Mouse (Mus musculus) small intestine, adult 2 months (tissue): ENCODE data around the gene Mrps27. TPM values are rescaled to one million over a fixed set of nuclear protein-coding genes. Genes with fewer than 3 reads are reported as not detected.

Experiments used
- H3K27ac ChIP-seq: fragments of 200-500 bp; 2 replicates; pipeline ENCODE4 v1.5.1; 2012; ENCODE audit warnings: low read depth, low read length, control low read depth, inconsistent platforms; ENCODE audit not compliant: insufficient read depth
- H3K27me3 ChIP-seq: fragments of 200-500 bp; 2 replicates; pipeline ENCODE4 v1.6.1; 2012; ENCODE audit warnings: mild to moderate bottlenecking, moderate library complexity, low read length, inconsistent platforms; ENCODE audit not compliant: control insufficient read depth, insufficient read depth
- H3K36me3 ChIP-seq: fragments of 200-500 bp; 2 replicates; pipeline ENCODE4 v1.6.1; 2012; ENCODE audit warnings: mild to moderate bottlenecking, low read length, control low read depth, inconsistent platforms; ENCODE audit not compliant: control insufficient read depth, insufficient read depth
- H3K4me1 ChIP-seq: fragments of 200-500 bp; 2 replicates; pipeline ENCODE4 v1.6.1; 2012; ENCODE audit warnings: low read length, inconsistent platforms, mixed read lengths; ENCODE audit not compliant: control insufficient read depth, insufficient read depth, insufficient read length
- H3K4me3 ChIP-seq: fragments of 200-500 bp; 2 replicates; pipeline ENCODE4 v1.5.1; 2012; ENCODE audit warnings: low read depth, mild to moderate bottlenecking, control low read depth, inconsistent platforms, low read length, moderate library complexity
- CTCF ChIP-seq: fragments of 200-500 bp; IDR thresholded peaks from 2 replicates; pipeline ENCODE4 v1.5.1; 2012; ENCODE audit warnings: low read depth, mild to moderate bottlenecking, control low read depth, inconsistent platforms, low read length, moderate library complexity, mixed read lengths; ENCODE audit not compliant: insufficient replicate concordance, insufficient read length; ENCODE audit errors: extremely low read depth
- POLR2A ChIP-seq: fragments of 200-500 bp; IDR thresholded peaks from 2 replicates; pipeline ENCODE4 v1.6.1; 2012; ENCODE audit warnings: low read depth, mild to moderate bottlenecking, control low read depth, inconsistent platforms, low read length, moderate library complexity
- WGBS: fragments of 180-500 bp; shearing (Covaris S2); methylation state at CpG from one replicate; pipeline ENCODE4 v1.1.7; 2018; 5-methylcytosine and 5-hydroxymethylcytosine counted together
- polyA plus RNA-seq: library from polyadenylated mRNA; depleted of rRNA; stranded (reverse); fragments of >200 nt; gene quantifications from 2 replicates; pipeline ENCODE4 v1.2.3, GENCODE M21; 2012

Gene Mrps27
- polyA plus RNA-seq, 1 experiment: 7.8 TPM

DNA sequence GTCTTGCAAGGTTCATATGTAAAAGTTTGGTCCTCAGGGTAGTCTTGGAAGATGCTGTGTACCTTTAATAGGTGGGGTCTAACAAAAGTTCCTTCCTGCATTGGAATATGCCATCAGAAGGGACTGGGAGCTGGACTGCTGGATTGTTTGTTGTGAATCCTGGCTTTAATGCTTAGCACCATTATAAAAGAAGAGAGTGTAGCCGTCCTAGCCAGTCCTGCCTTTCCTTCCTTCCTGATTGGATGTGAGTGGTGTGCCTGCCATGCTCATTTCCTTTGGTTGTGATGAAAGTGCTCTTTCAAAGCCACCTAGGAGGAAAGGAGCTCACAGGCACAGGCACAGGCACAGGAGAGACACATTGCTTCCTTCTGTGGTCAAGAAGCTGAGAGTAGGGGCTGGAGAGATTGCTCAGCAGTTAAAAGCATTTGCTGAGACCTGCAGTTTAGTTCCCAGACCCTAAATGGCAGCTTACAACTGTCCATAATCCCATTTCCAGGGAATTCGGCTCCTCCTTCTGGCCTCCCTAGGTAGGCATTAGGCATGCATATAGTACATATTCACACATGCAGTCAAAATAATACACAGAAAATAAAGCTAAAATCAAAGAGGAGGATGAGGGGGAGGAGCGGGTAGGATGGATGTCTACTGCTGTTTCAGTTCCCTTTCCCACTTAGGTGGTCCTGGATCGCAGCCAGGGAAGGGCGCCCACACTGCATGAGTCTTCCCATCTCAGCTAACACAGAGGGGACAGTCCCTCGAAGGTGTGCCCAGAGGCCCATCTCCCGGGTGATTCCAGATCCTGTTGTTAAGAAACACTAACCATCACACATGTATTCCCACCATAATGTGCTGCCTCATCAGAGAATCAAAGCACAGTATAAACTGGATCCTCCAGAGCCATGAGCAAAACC lies 43.6 kb downstream of the Mrps27 start:
- no peak overlapping the region for H3K4me3 ChIP-seq
- H3K4me1 ChIP-seq: no peaks in the 10 kb centered on the region
- TF ChIP-seq POLR2A: no peak
- TF ChIP-seq CTCF: no peak
- WGBS: 81% methylated on average over 7 of the region's 7 CpGs
- peaks cover 1% of the 10 kb centered on the region; the same call in 1 of the 2 replicates for H3K36me3 ChIP-seq
- H3K27me3 ChIP-seq: no peaks in the 10 kb centered on the region
- H3K27ac ChIP-seq: no peak overlapping the region

DNA sequence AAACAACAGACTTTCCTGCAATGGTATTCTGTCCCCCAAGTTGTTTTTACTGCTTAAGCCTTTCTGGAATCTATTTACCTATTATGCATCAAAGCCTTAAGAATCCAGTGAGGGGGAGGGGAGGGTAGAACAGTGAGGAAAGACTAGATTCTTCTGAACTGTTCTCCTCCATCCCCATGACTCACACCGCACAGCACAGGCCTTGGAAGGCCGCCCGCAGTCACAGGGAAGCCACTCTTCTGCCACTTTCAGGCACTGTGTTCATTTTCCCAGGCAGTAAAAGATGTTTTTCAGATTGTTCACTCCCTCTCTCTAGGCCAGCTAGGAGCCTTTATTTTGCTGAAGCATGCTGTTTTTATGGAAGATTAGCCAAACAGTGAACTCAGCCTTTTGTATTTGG lies 46.8 kb downstream of the Mrps27 start:
- WGBS: 87% methylated on average over 3 of the region's 3 CpGs
- H3K27me3 ChIP-seq: no peaks in the 10 kb centered on the region
- TF ChIP-seq POLR2A: no peak
- no peak for TF ChIP-seq CTCF

DNA sequence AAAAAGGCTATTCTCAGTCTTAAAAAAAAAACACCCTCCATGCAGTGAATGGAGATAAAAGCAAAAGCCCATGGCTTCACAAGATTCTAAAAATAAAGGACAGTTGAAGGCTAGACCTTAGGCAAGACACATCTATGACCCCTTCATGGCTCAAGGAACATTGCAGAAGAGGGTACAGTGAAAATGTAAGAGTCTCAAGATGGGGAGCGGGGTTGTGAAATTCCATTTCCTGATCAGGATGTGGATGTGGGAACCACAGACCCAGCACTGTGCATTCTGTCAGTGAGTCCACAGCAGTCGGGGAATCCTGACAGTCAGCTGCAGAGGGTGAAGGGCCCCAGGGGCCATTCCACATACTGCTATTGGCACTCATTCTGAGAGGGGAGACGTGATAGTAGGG lies 48.5 kb downstream of the Mrps27 start:
- WGBS: 86% methylated on average over 3 of the region's 3 CpGs

More for the DNA sequence above, 46.8 kb downstream of the Mrps27 start:
- H3K27ac ChIP-seq: no peak overlapping the region
- H3K4me3 ChIP-seq: no peak overlapping the region
- no peaks in the 10 kb centered on the region for H3K4me1 ChIP-seq
- no peaks in the 10 kb centered on the region for H3K36me3 ChIP-seq

GRCm38 (mm10) chr13:99394694-99395093 lies 50.1 kb downstream of the Mrps27 start:
- 70% methylated on average over 3 of the region's 3 CpGs for WGBS
- no peak overlapping the region for H3K27ac ChIP-seq
- no peaks in the 10 kb centered on the region for H3K27me3 ChIP-seq
- H3K4me1 ChIP-seq: no peaks in the 10 kb centered on the region
- TF ChIP-seq POLR2A (no peak), CTCF (no peak)
- no peaks in the 10 kb centered on the region; the same call in 1 of the 2 replicates for H3K36me3 ChIP-seq
- H3K4me3 ChIP-seq: no peak overlapping the region

More for the DNA sequence above, 48.5 kb downstream of the Mrps27 start:
- Histone ChIP-seq H3K27ac (no peak overlapping the region), H3K36me3 (no peaks in the 10 kb centered on the region; the same call in 1 of the 2 replicates), H3K27me3 (no peaks in the 10 kb centered on the region), H3K4me1 (no peaks in the 10 kb centered on the region), H3K4me3 (no peak overlapping the region)
- TF ChIP-seq POLR2A (no peak), CTCF (no peak)

GRCm38 (mm10) chr13:99395531-99395930 lies 50.9 kb downstream of the Mrps27 start:
- Histone ChIP-seq H3K36me3 (peaks cover 2% of the 10 kb centered on the region; the same call in 1 of the 2 replicates), H3K4me3 (no peak overlapping the region), H3K4me1 (no peaks in the 10 kb centered on the region), H3K27me3 (no peaks in the 10 kb centered on the region), H3K27ac (no peak overlapping the region)
- TF ChIP-seq POLR2A (no peak), CTCF (no peak)
- WGBS: 87% methylated on average over 12 of the region's 12 CpGs

GRCm38 (mm10) chr13:99397228-99397627 lies 52.6 kb downstream of the Mrps27 start:
- Histone ChIP-seq H3K27ac (no peak overlapping the region), H3K27me3 (no peaks in the 10 kb centered on the region), H3K36me3 (peaks cover 8% of the 10 kb centered on the region), H3K4me3 (no peak overlapping the region), H3K4me1 (no peaks in the 10 kb centered on the region)
- TF ChIP-seq CTCF (no peak), POLR2A (no peak)
- 86% methylated on average over 7 of the region's 7 CpGs for WGBS

GRCm38 (mm10) chr13:99398149-99398701 lies 53.6 kb downstream of the Mrps27 start:
- WGBS: 78% methylated on average over 12 of the region's 12 CpGs
- Histone ChIP-seq H3K4me3 (no peak overlapping the region), H3K27me3 (no peaks in the 10 kb centered on the region), H3K27ac (no peak overlapping the region), H3K4me1 (no peaks in the 10 kb centered on the region), H3K36me3 (peaks cover 10% of the 10 kb centered on the region)
- no peak for TF ChIP-seq POLR2A
- TF ChIP-seq CTCF: no peak
